Mouse (Mus musculus) bone marrow macrophage, adult 2 months (primary cell): ENCODE measurements around the gene Slco1a4.

Experiments used
- CTCF ChIP-seq: IDR thresholded peaks from 2 replicates; pipeline ENCODE4 v1.5.1; 2012; ENCODE audit warnings: low read depth, mild to moderate bottlenecking, low read length, moderate library complexity
- POLR2A ChIP-seq: IDR thresholded peaks from 2 replicates; pipeline ENCODE4 v1.6.1; 2012; ENCODE audit warnings: mild to moderate bottlenecking, low read depth, low read length, borderline replicate concordance

DNA sequence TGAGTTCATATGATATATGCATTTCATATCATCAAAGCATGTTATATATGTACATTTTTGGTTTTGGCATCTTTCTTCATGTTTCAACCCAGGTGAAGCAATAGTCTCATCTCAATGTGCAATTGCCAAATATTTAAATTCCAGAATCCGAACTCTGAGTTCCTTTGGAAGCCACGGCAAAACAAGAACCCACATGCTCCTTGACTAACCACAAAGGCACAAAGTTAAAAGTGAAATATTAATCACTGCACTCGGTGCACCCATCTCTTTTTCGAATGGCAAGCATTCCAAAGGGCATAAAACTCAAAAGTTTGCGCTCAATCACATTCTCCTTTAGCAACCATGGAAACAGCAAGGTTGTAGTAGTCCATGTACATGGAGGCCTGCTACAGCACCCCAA is 10.0 kb upstream of the Slco1a4 start:
- no peak for TF ChIP-seq CTCF
- TF ChIP-seq POLR2A, result no peak
